Mouse (Mus musculus): ENCODE measurements around the gene Zfp668. TPM values are rescaled to one million over a fixed set of nuclear protein-coding genes. Genes with fewer than 3 reads are reported as not detected.

Gene Zfp668
- 37.9 and 39.3 TPM in 2 replicates for polyA plus RNA-seq (2015; fragmentation: Nextera tagmentation; extraction: Ambion mirVana)

DNA sequence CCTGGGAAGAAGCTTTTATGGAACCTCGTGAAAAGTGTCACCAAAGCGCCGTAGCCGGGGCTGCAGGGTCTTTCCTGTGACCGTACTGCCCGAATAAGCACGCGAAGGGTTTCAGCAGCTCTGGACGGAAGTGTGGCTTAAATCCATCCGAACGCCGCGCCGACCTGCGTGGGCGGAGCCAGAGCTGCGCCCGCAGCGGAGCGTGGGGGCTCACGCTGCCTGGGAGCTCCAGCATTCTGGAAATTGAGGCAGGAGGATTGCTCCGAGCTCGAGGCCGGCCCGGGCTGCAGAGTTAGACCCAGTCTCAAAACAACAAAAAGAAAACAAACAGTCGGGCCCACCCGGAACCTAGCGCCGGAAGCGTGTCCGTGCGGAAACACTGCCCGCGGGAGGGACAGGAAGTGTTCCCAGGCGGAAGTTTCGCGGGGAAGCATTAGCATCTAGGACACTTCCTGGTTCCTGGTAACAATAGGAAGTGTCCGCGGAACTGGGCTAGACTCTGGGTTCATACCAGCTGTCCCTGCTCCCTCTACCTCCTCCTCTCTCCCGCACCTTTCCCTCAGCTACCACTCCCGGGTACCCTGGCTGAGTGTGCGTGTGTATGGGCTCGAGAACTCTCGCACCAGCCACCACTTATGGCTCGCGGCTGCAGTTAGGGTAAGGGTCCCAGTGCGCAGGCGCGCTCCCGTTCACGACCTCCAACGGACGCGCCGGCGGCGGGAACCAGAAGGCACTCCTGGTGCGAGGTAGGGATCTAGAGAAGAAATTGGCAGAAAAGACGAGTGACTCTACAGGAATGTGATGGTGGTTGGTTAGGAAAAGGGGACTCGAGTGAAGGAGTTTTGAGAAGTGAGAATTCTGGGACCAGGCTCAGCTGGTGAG lies at the start of gene Zfp668:
Zfp668 (minus strand) TSS at position 362 of the 882 bp plus-strand sequence.
- peaks cover 47% of the 10 kb centered on the region for H3K36me3 ChIP-seq
- WGBS = under 1% methylated on average over 60 of the region's 60 CpGs
- peak within 1 kb of the TSS; percentile 91 for H3K9ac ChIP-seq
- ATAC-seq (ENCODE audit: low FRiP score) = peak; percentile 52
- no peaks in the 10 kb centered on the region for H3K9me3 ChIP-seq
- peaks cover 39% of the 10 kb centered on the region for H3K4me1 ChIP-seq (replicated peaks)
- peak within 1 kb of the TSS; percentile 94 for H3K4me3 ChIP-seq
- H3K27me3 ChIP-seq = no peaks in the 10 kb centered on the region
- H3K4me2 ChIP-seq = peak within 1 kb of the TSS; percentile 91
- H3K27ac ChIP-seq = peak within 1 kb of the TSS; percentile 100

DNA sequence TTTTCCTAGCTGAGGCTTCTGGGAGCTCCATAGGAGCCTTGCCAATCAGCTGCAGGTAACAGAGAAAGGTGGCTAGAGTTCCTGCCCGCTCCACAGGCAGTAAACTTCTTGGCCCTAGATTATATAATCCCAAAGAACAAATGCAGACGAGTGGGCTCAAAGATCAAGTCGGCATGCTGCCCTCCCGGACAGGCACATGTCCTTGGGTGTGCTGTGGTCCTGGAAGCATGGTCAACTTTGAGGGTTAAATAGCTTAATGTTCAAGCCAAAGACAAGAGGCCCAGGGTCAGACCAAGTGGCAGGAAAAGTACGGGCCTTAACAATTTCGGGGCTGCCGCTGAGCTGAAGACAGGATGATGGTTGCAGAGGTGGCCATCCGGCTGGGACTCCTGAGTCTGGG lies 49.4 kb upstream of the Zfp668 start:
- Histone ChIP-seq H3K9me3 (no peaks in the 10 kb centered on the region), H3K27me3 (peaks cover 39% of the 10 kb centered on the region), H3K9ac (no peak overlapping the region), H3K36me3 (peaks cover 62% of the 10 kb centered on the region), H3K4me3 (no peak overlapping the region), H3K27ac (no peak overlapping the region), H3K4me1 (replicated peaks) (peaks cover 6% of the 10 kb centered on the region), H3K4me2 (no peak overlapping the region)
- 91% methylated on average over 8 of the region's 8 CpGs for whole genome bisulfite sequencing
- ATAC-seq (ENCODE audit: low FRiP score) = no peak

DNA sequence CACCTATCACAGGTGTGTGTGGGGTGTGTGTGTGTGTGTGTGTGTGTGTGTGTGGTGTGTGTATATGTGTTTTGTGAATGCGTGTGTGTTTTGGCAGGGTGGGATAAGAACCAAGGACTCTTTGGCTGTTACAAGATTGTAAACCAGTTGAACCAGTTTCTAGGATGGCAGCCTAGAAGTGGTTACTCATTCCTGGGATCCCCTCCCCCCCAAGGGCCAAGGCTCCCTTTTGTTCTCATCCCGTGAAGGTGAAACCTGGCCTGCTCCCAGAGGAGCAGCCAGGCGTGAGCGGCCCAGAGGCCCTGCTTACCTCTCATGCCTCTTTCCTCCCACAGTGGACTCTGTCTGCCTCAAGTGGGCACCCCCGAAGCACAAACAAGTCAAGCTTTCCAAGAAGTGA lies 48.6 kb upstream of the Zfp668 start:
- WGBS = 74% methylated on average over 5 of the region's 5 CpGs
- H3K9me3 ChIP-seq = no peaks in the 10 kb centered on the region
- H3K36me3 ChIP-seq = peaks cover 70% of the 10 kb centered on the region
- H3K9ac ChIP-seq = no peak overlapping the region
- H3K4me1 ChIP-seq (replicated peaks) = peaks cover 6% of the 10 kb centered on the region
- no peak for ATAC-seq (ENCODE audit: low FRiP score)
- no peak overlapping the region for H3K27ac ChIP-seq
- H3K4me2 ChIP-seq = no peak overlapping the region
- H3K4me3 ChIP-seq = no peak overlapping the region
- peaks cover 34% of the 10 kb centered on the region for H3K27me3 ChIP-seq

DNA sequence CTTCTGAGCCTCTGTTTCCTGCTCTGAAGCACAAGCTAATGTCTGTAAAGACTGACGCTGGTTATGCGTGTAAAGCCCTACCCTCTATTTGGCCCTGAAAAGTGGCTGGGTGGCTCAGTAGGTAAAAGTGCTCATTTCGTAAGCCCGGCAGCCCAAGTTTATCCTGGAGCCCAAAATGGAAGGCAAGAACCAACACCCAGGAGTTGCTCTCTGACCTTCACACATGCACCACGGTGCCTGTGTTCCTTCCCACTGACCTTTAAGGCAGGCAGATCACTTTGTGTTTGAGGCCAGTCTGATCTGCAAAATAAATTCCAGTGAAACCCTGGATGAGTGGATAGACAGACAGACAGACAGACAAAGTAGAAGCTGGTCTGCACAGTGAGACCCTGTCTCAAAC lies 47.1 kb upstream of the Zfp668 start:
- no peak overlapping the region for H3K4me3 ChIP-seq
- no peaks in the 10 kb centered on the region for H3K4me1 ChIP-seq (replicated peaks)
- 91% methylated on average over 5 of the region's 5 CpGs for WGBS
- H3K9ac ChIP-seq = no peak overlapping the region
- no peaks in the 10 kb centered on the region for H3K9me3 ChIP-seq
- peaks cover 75% of the 10 kb centered on the region for H3K36me3 ChIP-seq
- no peak overlapping the region for H3K4me2 ChIP-seq
- ATAC-seq (ENCODE audit: low FRiP score) = no peak
- no peak overlapping the region for H3K27ac ChIP-seq
- H3K27me3 ChIP-seq = peaks cover 18% of the 10 kb centered on the region

DNA sequence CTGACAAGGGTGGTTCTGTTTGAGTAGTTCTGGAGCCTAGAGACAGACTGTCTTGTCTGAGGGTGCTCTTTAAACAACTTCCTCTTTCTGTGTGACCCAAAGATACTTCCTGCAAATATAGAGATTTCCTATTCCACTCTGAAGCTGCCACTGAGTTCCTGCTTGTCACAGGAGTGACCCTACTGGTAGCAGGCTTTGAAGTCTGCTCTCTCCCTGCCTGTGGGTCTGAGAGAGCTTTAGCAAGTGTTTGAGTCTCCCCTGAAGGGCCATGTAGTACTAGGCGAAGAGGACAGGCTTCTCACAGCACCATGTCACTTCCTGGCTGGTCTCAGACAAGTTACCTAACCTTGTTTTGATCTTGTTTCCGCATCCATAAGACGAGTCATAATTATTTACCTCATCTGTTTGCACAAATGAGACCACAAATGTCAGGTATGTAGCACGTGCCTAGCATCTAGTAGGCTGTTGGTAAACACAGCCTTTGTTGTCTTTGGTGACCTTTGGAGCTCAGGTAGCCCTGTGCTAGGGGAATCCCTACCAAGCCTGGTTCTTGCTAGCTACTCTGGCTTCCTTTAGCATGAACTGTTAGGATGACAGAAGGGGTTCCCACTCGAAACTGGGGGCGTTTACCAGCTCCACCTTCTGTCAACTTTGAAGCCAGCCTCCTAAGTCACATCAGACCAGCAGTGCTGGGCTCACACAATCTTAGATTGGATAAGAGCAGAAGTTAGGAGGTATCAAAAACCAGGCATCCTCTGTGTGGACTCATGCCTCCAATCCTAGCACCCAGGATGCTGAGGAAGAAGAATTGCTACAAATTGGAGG lies 46.0 kb upstream of the Zfp668 start:
- peaks cover 8% of the 10 kb centered on the region for H3K27me3 ChIP-seq
- no peak overlapping the region for H3K4me3 ChIP-seq
- H3K4me1 ChIP-seq (replicated peaks) = no peaks in the 10 kb centered on the region
- no peak overlapping the region for H3K4me2 ChIP-seq
- no peak for ATAC-seq (ENCODE audit: low FRiP score)
- no peak overlapping the region for H3K27ac ChIP-seq
- WGBS = 88% methylated on average over 6 of the region's 6 CpGs
- no peaks in the 10 kb centered on the region for H3K9me3 ChIP-seq
- peaks cover 82% of the 10 kb centered on the region for H3K36me3 ChIP-seq
- no peak overlapping the region for H3K9ac ChIP-seq

DNA sequence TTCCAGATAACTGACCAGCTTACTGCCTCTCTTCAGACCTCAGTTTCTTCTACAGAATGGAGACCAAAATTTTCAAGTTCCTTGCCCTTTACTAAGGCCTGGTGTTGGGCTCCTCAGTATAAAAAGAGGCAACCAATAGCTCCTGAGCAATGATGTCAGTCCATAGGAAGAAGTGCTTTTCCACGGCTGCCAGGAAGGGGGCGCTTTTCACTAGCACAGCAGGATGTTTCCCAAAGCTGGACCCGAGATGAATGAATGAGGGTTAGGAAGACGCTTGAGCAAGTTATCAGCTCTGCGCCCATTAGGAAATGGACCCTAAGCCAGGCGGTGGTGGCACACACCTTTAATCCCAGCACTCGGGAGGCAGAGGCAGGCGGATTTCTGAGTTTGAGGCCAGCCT lies 44.9 kb upstream of the Zfp668 start:
- H3K9ac ChIP-seq = no peak overlapping the region
- no peaks in the 10 kb centered on the region for H3K4me1 ChIP-seq (replicated peaks)
- no peak overlapping the region for H3K4me3 ChIP-seq
- no peaks in the 10 kb centered on the region for H3K27me3 ChIP-seq
- no peak overlapping the region for H3K4me2 ChIP-seq
- WGBS = 65% methylated on average over 8 of the region's 8 CpGs
- no peak overlapping the region for H3K27ac ChIP-seq
- H3K36me3 ChIP-seq = peaks cover 82% of the 10 kb centered on the region
- ATAC-seq (ENCODE audit: low FRiP score) = no peak
- no peaks in the 10 kb centered on the region for H3K9me3 ChIP-seq

DNA sequence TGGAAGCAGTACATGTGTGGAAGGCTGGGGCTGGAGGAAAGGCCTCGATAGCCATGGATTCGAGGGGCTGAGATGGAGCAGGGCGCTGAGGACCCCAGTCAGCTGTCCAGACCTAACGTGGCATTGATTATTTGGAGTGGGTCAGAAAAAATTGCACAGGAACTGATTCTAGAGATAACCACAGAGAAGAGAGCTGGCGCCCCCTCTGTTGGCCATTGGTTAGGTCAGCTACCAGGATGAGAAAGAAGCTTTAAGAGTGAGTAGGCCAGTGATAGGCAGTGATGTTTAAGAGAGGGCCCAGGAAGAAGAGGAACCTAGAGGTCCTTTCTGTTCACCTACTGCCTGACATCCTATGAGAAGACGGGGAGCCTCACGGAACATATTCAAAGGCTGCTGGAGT lies 42.7 kb upstream of the Zfp668 start:
- no peak overlapping the region for H3K9ac ChIP-seq
- H3K36me3 ChIP-seq = peaks cover 79% of the 10 kb centered on the region
- WGBS = 81% methylated on average over 7 of the region's 7 CpGs
- no peaks in the 10 kb centered on the region for H3K9me3 ChIP-seq
- no peak overlapping the region for H3K4me2 ChIP-seq
- no peak overlapping the region for H3K27ac ChIP-seq
- no peak for ATAC-seq (ENCODE audit: low FRiP score)
- H3K4me1 ChIP-seq (replicated peaks) = no peaks in the 10 kb centered on the region
- H3K27me3 ChIP-seq = no peaks in the 10 kb centered on the region
- no peak overlapping the region for H3K4me3 ChIP-seq

DNA sequence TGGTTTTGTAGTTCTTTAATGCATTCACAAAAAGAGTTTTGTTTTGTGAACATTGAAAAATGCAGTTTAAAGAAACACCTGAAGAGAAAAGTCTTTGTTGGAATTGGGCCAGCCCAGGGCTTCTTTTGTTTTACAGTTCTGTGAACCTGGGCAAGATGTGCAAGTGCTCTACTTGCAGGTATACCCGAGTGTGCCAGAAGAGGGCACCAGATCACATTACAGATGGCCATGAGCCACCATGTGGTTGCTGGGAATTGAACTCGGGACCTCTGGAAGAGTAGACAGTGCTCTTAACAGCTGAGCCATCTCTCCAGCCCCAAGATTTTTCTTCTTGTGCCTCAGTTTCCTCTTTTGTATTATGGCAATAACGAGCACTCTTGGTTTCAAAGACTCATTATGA lies 41.6 kb upstream of the Zfp668 start:
- no peak for ATAC-seq (ENCODE audit: low FRiP score)
- Histone ChIP-seq H3K9me3 (no peaks in the 10 kb centered on the region), H3K4me1 (replicated peaks) (peaks cover 4% of the 10 kb centered on the region), H3K4me2 (no peak overlapping the region), H3K27ac (no peak overlapping the region), H3K27me3 (no peaks in the 10 kb centered on the region), H3K36me3 (peaks cover 68% of the 10 kb centered on the region), H3K4me3 (no peak overlapping the region), H3K9ac (no peak overlapping the region)
- WGBS = 58% methylated on average over 3 of the region's 3 CpGs

DNA sequence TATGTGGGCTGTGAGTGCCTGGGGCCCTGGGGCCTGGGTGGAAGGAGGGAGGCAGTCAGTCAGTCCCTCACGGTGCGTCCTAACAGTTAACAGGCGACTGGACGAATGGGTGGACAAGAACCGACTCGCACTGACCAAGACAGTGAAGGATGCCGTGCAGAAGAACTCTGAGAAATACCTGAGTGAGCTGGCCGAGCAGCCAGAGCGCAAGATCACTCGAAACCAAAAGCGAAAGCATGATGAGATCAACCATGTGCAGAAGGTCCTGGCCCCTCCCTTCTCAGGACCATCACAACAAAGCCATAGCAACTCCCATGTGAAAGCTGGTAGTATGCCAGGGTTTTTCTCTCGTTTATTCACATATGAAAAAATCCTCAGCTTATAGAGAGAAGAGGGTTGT lies 38.7 kb upstream of the Zfp668 start:
- H3K9me3 ChIP-seq = no peaks in the 10 kb centered on the region
- no peak overlapping the region for H3K4me2 ChIP-seq
- 92% methylated on average over 12 of the region's 12 CpGs for WGBS
- no peak overlapping the region for H3K9ac ChIP-seq
- H3K27ac ChIP-seq = no peak overlapping the region
- no peaks in the 10 kb centered on the region for H3K27me3 ChIP-seq
- H3K4me1 ChIP-seq (replicated peaks) = peaks cover 16% of the 10 kb centered on the region
- no peak overlapping the region for H3K4me3 ChIP-seq
- peaks cover 42% of the 10 kb centered on the region for H3K36me3 ChIP-seq
- no peak for ATAC-seq (ENCODE audit: low FRiP score)

DNA sequence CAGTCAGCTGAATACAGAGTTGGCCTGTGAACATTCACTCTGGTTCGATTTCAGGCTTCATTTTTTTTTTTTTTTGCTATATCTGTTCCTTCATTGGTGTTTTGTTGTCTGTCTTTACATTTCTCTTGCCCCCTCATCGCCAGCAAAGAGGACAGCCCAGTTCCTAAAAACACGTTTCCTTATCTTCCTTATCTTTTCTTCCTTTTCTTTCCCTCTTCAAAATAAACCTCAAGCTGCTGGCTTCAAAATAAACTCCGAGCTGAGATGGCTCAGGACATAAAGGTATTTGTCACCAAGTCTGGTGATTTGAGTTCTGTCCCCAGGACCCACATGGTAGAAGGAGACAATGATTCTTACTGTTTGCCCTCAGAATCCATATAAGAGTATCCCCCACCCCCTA lies 36.3 kb upstream of the Zfp668 start:
- WGBS = 29% methylated on average over 4 of the region's 4 CpGs
- no peaks in the 10 kb centered on the region for H3K27me3 ChIP-seq
- peak overlapping the region; percentile 96 for H3K4me3 ChIP-seq
- peak overlapping the region; percentile 74 for H3K4me2 ChIP-seq
- peaks cover 51% of the 10 kb centered on the region for H3K36me3 ChIP-seq
- H3K9me3 ChIP-seq = no peaks in the 10 kb centered on the region
- ATAC-seq (ENCODE audit: low FRiP score) = no peak
- H3K4me1 ChIP-seq (replicated peaks) = peaks cover 16% of the 10 kb centered on the region
- peak overlapping the region; percentile 84 for H3K9ac ChIP-seq
- H3K27ac ChIP-seq = peak overlapping the region; percentile 87; the same call in 1 of the 2 replicates

DNA sequence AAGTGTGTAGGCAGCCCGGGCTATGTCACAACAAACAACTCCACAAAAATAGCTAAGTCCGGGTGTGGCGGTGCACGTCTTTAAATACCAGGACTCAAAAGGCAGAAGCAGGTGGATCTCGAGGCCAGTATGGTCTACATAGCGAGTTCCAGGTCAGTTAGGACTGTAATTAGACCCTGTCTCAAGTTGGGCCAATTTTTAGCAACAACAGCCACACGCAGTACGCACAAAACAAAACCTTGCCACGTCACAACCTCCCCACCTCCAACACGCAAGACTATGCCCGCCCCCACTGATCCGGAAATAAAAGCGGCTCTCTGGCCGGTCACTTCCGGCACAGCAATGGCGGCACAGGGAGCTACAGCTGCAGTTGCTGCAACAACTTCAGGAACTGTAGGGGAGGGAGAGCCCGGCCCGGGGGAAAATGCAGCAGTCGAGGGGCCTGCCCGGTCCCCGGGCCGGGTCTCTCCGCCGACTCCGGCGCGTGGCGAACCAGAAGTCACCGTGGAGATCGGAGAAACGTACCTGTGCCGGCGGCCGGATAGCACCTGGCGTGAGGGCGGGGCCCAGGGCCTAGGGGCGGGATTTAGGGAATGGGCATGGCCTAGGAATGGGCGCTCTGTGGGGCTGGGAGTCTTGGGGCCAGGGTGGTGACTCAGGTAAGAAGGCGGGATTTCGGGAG lies 35.7 kb upstream of the Zfp668 start, which contains the start of gene Kat8:
Kat8 (plus strand) TSS at position 327 of the 682 bp plus-strand sequence.
- WGBS = 2% methylated on average over 40 of the region's 40 CpGs
- Histone ChIP-seq H3K4me2 (peak within 1 kb of the TSS; percentile 74), H3K36me3 (peaks cover 53% of the 10 kb centered on the region), H3K4me1 (replicated peaks) (peaks cover 16% of the 10 kb centered on the region), H3K9ac (peak within 1 kb of the TSS; percentile 84), H3K27me3 (no peaks in the 10 kb centered on the region), H3K4me3 (peak within 1 kb of the TSS; percentile 96), H3K27ac (peak within 1 kb of the TSS; percentile 87), H3K9me3 (no peaks in the 10 kb centered on the region)
- ATAC-seq (ENCODE audit: low FRiP score) = peak; percentile 96

DNA sequence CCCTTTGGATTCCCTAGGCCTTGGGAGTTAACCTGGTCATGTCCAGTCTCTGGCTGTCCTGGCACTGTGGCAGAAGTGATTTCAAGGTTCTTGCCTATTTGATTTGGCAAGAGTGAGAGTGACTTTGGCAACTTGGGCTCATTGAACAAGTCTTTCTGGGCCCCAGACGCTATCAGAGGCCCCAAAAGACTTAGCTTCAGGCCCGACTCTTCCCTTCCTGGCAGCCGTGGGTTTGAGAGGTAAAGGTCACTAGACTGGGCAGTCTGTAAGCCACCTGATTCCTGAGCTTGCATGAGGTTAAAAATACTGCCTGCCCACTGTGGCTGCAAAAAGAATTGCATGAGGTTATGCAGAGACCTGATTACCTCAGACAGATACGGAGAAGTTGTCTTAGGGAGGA lies 32.0 kb upstream of the Zfp668 start:
- Histone ChIP-seq H3K27ac (no peak overlapping the region), H3K4me1 (replicated peaks) (peaks cover 32% of the 10 kb centered on the region), H3K9ac (no peak overlapping the region), H3K4me3 (no peak overlapping the region), H3K27me3 (no peaks in the 10 kb centered on the region), H3K9me3 (no peaks in the 10 kb centered on the region), H3K36me3 (peaks cover 48% of the 10 kb centered on the region), H3K4me2 (no peak overlapping the region)
- WGBS = 95% methylated on average over 4 of the region's 4 CpGs
- no peak for ATAC-seq (ENCODE audit: low FRiP score)
